Mouse (Mus musculus): Measurements from ENCODE around the gene Frk.
A peak's percentile ranks its signal among the peaks of the same experiment; 100 is the strongest.
"Not testable (repeated sequence)": the region's sequence is repeated elsewhere in the genome, so short reads cannot be mapped to it uniquely, and the experiment has no call there.

Frk gene

DNA sequence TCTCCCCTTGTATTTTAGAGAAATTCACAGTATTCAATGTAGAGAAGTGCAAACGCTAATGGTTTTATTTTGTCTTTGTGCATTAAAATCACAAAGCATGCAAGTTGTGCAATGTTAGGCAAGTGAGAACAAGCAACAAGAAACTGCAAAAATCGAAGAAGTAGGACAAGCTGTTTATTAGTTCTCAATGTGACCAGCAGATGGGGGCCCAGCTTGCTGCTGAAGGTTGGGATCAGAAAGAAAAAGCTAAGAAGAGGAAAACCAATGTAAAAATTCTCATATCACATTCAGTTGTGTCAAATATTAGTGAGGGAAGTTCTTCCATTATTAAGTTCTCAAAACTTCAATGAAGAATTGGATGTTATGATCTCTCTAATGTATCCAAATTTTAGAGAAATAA, 134.0 kb downstream of the Frk start:
- peak in 1 of 2 experiments; percentile 16 for DNase-seq (ENCODE audit: low spot score in 2 of 2)

DNA sequence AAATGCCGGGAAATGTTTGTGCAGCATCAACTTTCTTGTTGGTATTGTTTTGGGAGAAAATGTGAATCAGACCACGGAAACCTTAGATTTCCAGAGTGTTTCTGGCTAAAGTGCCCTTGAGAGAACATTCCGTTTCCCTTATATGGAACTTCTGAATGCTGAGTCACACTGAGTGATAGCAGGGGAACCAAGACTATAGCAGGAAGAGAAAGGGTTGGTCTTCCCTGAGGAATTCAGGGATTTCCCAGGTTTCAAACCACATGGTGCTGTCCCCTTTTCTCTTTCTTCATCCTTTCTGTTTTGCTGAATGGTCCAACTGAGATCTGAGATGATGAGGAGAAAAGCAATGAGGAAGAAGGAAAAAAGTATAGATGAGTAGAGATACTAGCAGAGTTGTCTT, 135.3 kb downstream of the Frk start:
- no peak for DNase-seq (ENCODE audit: low spot score in 2 of 2)

DNA sequence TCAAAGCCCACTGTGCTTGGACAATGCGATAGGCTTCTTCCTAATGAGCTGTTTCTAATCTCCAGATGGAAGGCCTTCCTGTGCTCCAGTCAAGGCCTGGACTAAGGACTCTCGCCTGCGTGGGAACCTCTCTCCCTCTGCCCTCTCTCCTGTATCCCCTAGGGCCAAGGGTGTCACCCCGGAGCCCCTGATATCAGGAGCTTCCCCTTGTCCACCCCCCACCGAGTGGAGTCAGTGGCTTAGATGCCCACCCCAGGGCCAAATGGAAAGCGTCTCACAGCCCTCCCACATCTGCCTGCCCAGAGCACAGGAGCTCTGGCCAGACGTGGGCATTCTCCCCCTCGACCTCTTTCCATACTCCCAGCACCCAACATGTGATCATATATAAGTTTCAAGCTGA, 137.3 kb downstream of the Frk start:
- DNase-seq (ENCODE audit: low spot score in 2 of 2) = not testable (repeated sequence)

DNA sequence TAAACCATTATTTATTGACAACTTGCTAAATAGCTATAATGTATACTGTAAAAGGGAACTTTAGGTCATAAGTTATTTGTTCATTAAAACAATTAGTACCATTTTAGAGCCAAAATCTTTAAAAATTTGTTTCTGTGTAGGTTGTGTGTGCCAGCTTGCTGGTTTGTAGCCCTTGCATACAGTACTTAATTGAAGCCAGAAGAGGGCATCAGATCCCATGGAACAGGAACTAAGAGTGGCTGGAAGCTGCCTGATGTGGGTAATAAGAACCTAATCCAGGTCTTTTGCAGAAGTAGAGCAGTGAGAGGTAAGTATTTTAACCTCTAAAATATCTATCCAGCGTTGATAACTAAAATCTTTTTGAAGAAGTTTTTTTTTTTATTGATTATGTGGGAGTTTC, 155.0 kb downstream of the Frk start:
- DNase-seq (ENCODE audit: low spot score in 2 of 2) = no peak
